In the genomic region with DNA sequence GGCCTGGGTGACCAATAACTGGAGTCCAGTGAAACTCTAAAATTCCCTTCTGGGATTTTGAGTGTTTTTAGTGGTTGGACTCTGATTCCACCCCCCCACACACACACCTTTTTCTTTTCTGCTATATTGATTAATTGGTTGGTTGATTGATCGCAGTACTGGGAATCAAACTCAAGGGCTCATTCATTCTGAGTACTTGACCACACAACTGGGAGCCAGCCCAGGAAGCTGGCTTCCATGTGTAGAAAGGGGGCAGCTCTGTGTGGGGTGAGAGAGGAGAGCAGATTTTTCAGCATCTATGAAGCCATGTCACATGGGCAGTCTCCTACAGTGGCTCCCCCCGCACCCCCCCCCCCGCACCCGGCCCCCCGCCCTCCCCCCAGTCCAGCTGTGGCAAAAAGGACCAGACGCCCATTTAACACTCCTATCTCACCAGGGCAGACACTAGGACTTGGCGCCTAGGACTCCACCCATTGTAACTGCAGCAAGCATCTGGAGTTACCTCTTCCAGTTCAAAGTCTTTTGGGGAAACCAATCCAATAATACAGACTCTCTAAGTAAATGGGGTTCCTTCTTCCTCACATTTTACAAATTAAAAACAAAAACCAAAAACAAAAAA, we compare ENCODE assay signal across 9 mouse cellular contexts. TPM values are rescaled to one million over a fixed set of nuclear protein-coding genes. Genes with fewer than 3 reads are reported as not detected.
A peak's percentile ranks its signal among the peaks of the same experiment; 100 is the strongest.
DNase-seq lines count a peak whose midpoint lies in the region; ATAC-seq lines count a peak whose summit lies in the region.
"Had no signal": no experiment of that assay in that cellular context is flagged by ENCODE, and none has a peak within 500 bp of the region (broad histone marks: within the 10 kb centered on the region; RNA-seq: fewer than 3 reads in every experiment).

No protein-coding gene starts in this region.

- H3K27me3 ChIP-seq in heart, embryonic 13.5 days (replicated peaks), result no peaks in the 10 kb centered on the region
- no peaks in the 10 kb centered on the region for H3K27me3 ChIP-seq in liver, embryonic 11.5 days (replicated peaks; ENCODE audit: control insufficient read depth, insufficient read depth, low read length)

- peaks cover 47% of the 10 kb centered on the region for H3K4me1 ChIP-seq in heart, embryonic 13.5 days
- peaks cover 19% of the 10 kb centered on the region for H3K4me1 ChIP-seq in liver, embryonic 11.5 days (replicated peaks; ENCODE audit: control insufficient read depth, insufficient read depth, low read length)

- H3K4me2 ChIP-seq in heart, embryonic 13.5 days, result peak overlapping the region; percentile 90
- H3K4me2 ChIP-seq in liver, embryonic 11.5 days, result peak overlapping the region; percentile 82

- H3K27ac ChIP-seq in heart, embryonic 13.5 days (replicated peaks), result peak overlapping the region; percentile 99
- H3K27ac ChIP-seq in liver, embryonic 11.5 days (ENCODE audit: low read depth, low read length), result peak overlapping the region; percentile 97

- peak; percentile 33; the same call in 1 of the 2 replicates for ATAC-seq in heart, embryonic 13.5 days (ENCODE audit: extremely low read depth, insufficient number of reproducible peaks, low FRiP score, low TSS enrichment)
- peak; percentile 81 for ATAC-seq in liver, embryonic 11.5 days (replicated peaks; ENCODE audit: low FRiP score)

- H3K9me3 ChIP-seq in heart, embryonic 13.5 days, result no peaks in the 10 kb centered on the region
- H3K9me3 ChIP-seq in liver, embryonic 11.5 days (ENCODE audit: control insufficient read depth, low read length), result no peaks in the 10 kb centered on the region

- H3K36me3 ChIP-seq in heart, embryonic 13.5 days, result no peaks in the 10 kb centered on the region
- H3K36me3 ChIP-seq in liver, embryonic 11.5 days (ENCODE audit: control insufficient read depth, insufficient read depth, low read length), result no peaks in the 10 kb centered on the region

- H3K9ac ChIP-seq in heart, embryonic 13.5 days, result peak overlapping the region; percentile 76; the same call in 1 of the 2 replicates
- H3K9ac ChIP-seq in liver, embryonic 11.5 days (ENCODE audit: low read depth, low read length), result peak overlapping the region; percentile 65

- WGBS in heart, embryonic 13.5 days, result 14% methylated on average over 7 of the region's 7 CpGs
- WGBS in liver, embryonic 11.5 days, result 16% methylated on average over 7 of the region's 7 CpGs

- no peak for DNase-seq in heart, adult 9 months (ENCODE audit: low spot score in 2 of 2)
- DNase-seq in spleen, adult 12 weeks (ENCODE audit: low spot score), result peak; percentile 48
- DNase-seq in spleen, adult 18-20 months, result no peak
- DNase-seq in liver, embryonic 11.5 days (ENCODE audit: low spot score), result no peak
- DNase-seq in adrenal gland, adult 8-10 months, result no peak
- DNase-seq in ovary, postnatal 36 days (ENCODE audit: low spot score), result no peak
- DNase-seq in testis, postnatal 14 days (ENCODE audit: low spot score), result no peak
- DNase-seq: thymus, postnatal 14 days had no signal

- H3K4me3 ChIP-seq in heart, embryonic 13.5 days, result peak overlapping the region; percentile 52
- peak overlapping the region; percentile 40 for H3K4me3 ChIP-seq in liver, embryonic 11.5 days (ENCODE audit: low read depth, low read length)

RNA-seq across cellular contexts. Expression of a gene that starts 31.7 kb away (rescaled TPM):
- 4.6 and 6.8 TPM in 2 replicates for polyA plus RNA-seq in heart, embryonic 13.5 days (2015; fragmentation: Nextera tagmentation; extraction: Ambion mirVana)
- polyA plus RNA-seq in liver, embryonic 11.5 days (2014; fragmentation: Nextera tagmentation; extraction: Ambion mirVana), result 0.21 and 0.52 TPM in 2 replicates
- 1 to 10 TPM; 2.1 to 9.3 (median 5.1) TPM for total RNA-seq in adrenal gland, adult 8-10 months (2022)

RNA-seq across cellular contexts. Expression of a gene that starts 34.6 kb away (rescaled TPM):
- 30.5 and 31.5 TPM in 2 replicates for polyA plus RNA-seq in heart, embryonic 13.5 days (2015; fragmentation: Nextera tagmentation; extraction: Ambion mirVana)
- 30.0 and 34.3 TPM in 2 replicates for polyA plus RNA-seq in liver, embryonic 11.5 days (2014; fragmentation: Nextera tagmentation; extraction: Ambion mirVana)
- 10 to 100 TPM; 14.2 to 19.3 (median 17.0) TPM for total RNA-seq in adrenal gland, adult 8-10 months (2022)

RNA-seq across cellular contexts. Expression of a gene that starts 34.7 kb away (rescaled TPM):
- polyA plus RNA-seq in heart, embryonic 13.5 days (2015; fragmentation: Nextera tagmentation; extraction: Ambion mirVana), result 14.0 and 15.3 TPM in 2 replicates
- polyA plus RNA-seq in liver, embryonic 11.5 days (2014; fragmentation: Nextera tagmentation; extraction: Ambion mirVana), result 25.0 and 26.8 TPM in 2 replicates
- total RNA-seq in adrenal gland, adult 8-10 months (2022), result 10 to 100 TPM; 25.5 to 30.2 (median 28.5) TPM
